Mouse (Mus musculus): Measurements from ENCODE around the gene Sptan1.
A peak's percentile ranks its signal among the peaks of the same experiment; 100 is the strongest.

The Sptan1 gene

GRCm38 (mm10) chr2:30061215-30062166 lies 96.1 kb downstream of the Sptan1 start:
- peak; percentile 59 for DNase-seq (ENCODE audit: low spot score)

GRCm38 (mm10) chr2:30062249-30063093 lies 97.1 kb downstream of the Sptan1 start:
- peak; percentile 73 for DNase-seq (ENCODE audit: low spot score)

- DNase-seq (ENCODE audit: low spot score) = no peak
These were observed 97.9 kb downstream of the Sptan1 start for GRCm38 (mm10) chr2:30063235-30063634.

GRCm38 (mm10) chr2:30063791-30064190 lies 98.4 kb downstream of the Sptan1 start:
- DNase-seq (ENCODE audit: low spot score) = no peak

GRCm38 (mm10) chr2:30064298-30064697 lies 98.9 kb downstream of the Sptan1 start:
- DNase-seq (ENCODE audit: low spot score) = no peak

GRCm38 (mm10) chr2:30066046-30066901 lies 100.9 kb downstream of the Sptan1 start:
- DNase-seq (ENCODE audit: low spot score) = peak; percentile 96

- peak; percentile 62 for DNase-seq (ENCODE audit: low spot score)
These were observed 101.9 kb downstream of the Sptan1 start for GRCm38 (mm10) chr2:30067031-30067888.

GRCm38 (mm10) chr2:30067962-30068361 lies 102.6 kb downstream of the Sptan1 start:
- no peak for DNase-seq (ENCODE audit: low spot score)

GRCm38 (mm10) chr2:30072875-30073274 lies 107.5 kb downstream of the Sptan1 start:
- no peak for DNase-seq (ENCODE audit: low spot score)

- no peak for DNase-seq (ENCODE audit: low spot score)
These were observed 107.9 kb downstream of the Sptan1 start for GRCm38 (mm10) chr2:30073285-30073684.

GRCm38 (mm10) chr2:30075625-30076024 lies 110.3 kb downstream of the Sptan1 start:
- no peak for DNase-seq (ENCODE audit: low spot score)

- no peak for DNase-seq (ENCODE audit: low spot score)
These were observed 111.1 kb downstream of the Sptan1 start for GRCm38 (mm10) chr2:30076439-30076838.

- DNase-seq (ENCODE audit: low spot score) = no peak
These were observed 111.6 kb downstream of the Sptan1 start for GRCm38 (mm10) chr2:30076959-30077358.

GRCm38 (mm10) chr2:30077502-30078348 lies 112.4 kb downstream of the Sptan1 start, which contains the start of gene Pkn3:
Pkn3 (plus strand) TSS chr2:30077684.
- peak; percentile 92 for DNase-seq (ENCODE audit: low spot score)

- no peak for DNase-seq (ENCODE audit: low spot score)
These were observed 113.0 kb downstream of the Sptan1 start for GRCm38 (mm10) chr2:30078349-30078712.

- no peak for DNase-seq (ENCODE audit: low spot score)
These were observed 113.4 kb downstream of the Sptan1 start for GRCm38 (mm10) chr2:30078760-30079159.

GRCm38 (mm10) chr2:30080181-30080800 lies 114.9 kb downstream of the Sptan1 start:
- DNase-seq (ENCODE audit: low spot score) = no peak

Measured in retina, embryonic 14.5 days (tissue).